12 mouse cellular contexts compared by ENCODE assay signal in genomic region chr12:99234346-99234745, GRCm38 (mm10).
DNase-seq lines count a peak whose midpoint lies in the region; ATAC-seq and TF ChIP-seq lines count a peak whose summit lies in the region.
"Had no signal": no experiment of that assay in that cellular context is flagged by ENCODE, and none has a peak within 500 bp of the region (broad histone marks: within the 10 kb centered on the region; RNA-seq: fewer than 3 reads in every experiment).

No protein-coding gene starts in this region.

- intact Hi-C loops in gastrocnemius, adult 2 months (cut with DNase I) = no loop called here

- 43% methylated on average over 6 of the region's 6 CpGs for WGBS in lung, adult 2 months

- DNase-seq in gastrocnemius, adult 2 months = no peak
- no peak for DNase-seq in gastrocnemius, adult 18-20 months (ENCODE audit: low spot score)
- DNase-seq in lung, postnatal 36 days = peak; percentile 59
- DNase-seq in lung, adult 2 months = no peak
- peak; percentile 83 for DNase-seq in gonadal fat pad, adult 2 months (ENCODE audit: low read depth)
- DNase-seq in thymus, postnatal 25 days = no peak
- no peak for DNase-seq in B cell, adult 2 months
- DNase-seq: right cerebral cortex, postnatal 25 days; thymus, adult 2 months had no signal

- no peak for TF ChIP-seq POLR2A in lung, adult 2 months (IDR thresholded peaks at IDR 0.05; ENCODE audit: borderline replicate concordance, extremely low read depth, low read depth, low read length)

- peak overlapping the region; percentile 77 for H3K27ac ChIP-seq in gastrocnemius, adult 2 months
- H3K27ac ChIP-seq: liver, embryonic 15.5 days had no signal

- no peak for TF ChIP-seq CTCF in gastrocnemius, adult 2 months (IDR thresholded peaks at IDR 0.05)
- TF ChIP-seq CTCF in lung, adult 2 months (IDR thresholded peaks at IDR 0.05; ENCODE audit: insufficient read depth, low read length) = no peak

- no peak overlapping the region for H3K4me3 ChIP-seq in gastrocnemius, adult 2 months
- H3K4me3 ChIP-seq in lung, adult 2 months (replicated peaks; ENCODE audit: extremely low read depth, low read depth, low read length) = no peak overlapping the region
- H3K4me3 ChIP-seq: liver, embryonic 15.5 days had no signal

- peaks cover 3% of the 10 kb centered on the region; the same call in 1 of the 2 replicates for H3K4me1 ChIP-seq in lung, adult 2 months (ENCODE audit: control insufficient read depth, insufficient read depth, low read length)

- peak; percentile 39; the same call in 1 of the 2 replicates for ATAC-seq in common myeloid progenitor, adult 5-6 weeks (replicated peaks; ENCODE audit: low read depth, poor library complexity, severe bottlenecking)
- ATAC-seq: activated CD4-positive, CD25-positive, alpha-beta regulatory T cell, adult 4 months had no signal

Comparison
In these comparisons a context has a peak if more than half of its experiments do, and no peak if none do; other contexts are left out.
1. DNase-seq: peak in lung, postnatal 36 days (single experiment) and gonadal fat pad, adult 2 months (single experiment); none in gastrocnemius, adult 2 months (single experiment), gastrocnemius, adult 18-20 months (single experiment), lung, adult 2 months (single experiment), thymus, postnatal 25 days (single experiment) and B cell, adult 2 months (0 of 2).